Mouse (Mus musculus) stomach, postnatal 0 days (tissue): ENCODE measurements around the gene Tmpo. TPM values are rescaled to one million over a fixed set of nuclear protein-coding genes. Genes with fewer than 3 reads are reported as not detected.

Source experiments
- ATAC-seq: fragments of 200-750 bp; cut with Nextera tagmentation; 2 replicates; pipeline ENCODE4 v1.8.0; 2017; ENCODE audit not compliant: low FRiP score, low TSS enrichment
- DNase-seq: peaks from one replicate; pipeline ENCODE4 v3.0.0-alpha.2; 2016; ENCODE audit warnings: low spot score
- H3K27ac ChIP-seq: fragments of 300-500 bp; sonication (generic); replicated peaks from 2 replicates; pipeline ENCODE4 v1.5.1; 2014; ENCODE audit warnings: mild to moderate bottlenecking, control low read depth
- H3K27me3 ChIP-seq: fragments of 300-500 bp; sonication (generic); 2 replicates; pipeline ENCODE4 v1.6.1; 2014; ENCODE audit warnings: low read length; ENCODE audit not compliant: control insufficient read depth, insufficient read depth
- H3K36me3 ChIP-seq: fragments of 300-500 bp; sonication (generic); 2 replicates; pipeline ENCODE4 v1.6.1; 2014; ENCODE audit warnings: low read length, mixed read lengths; ENCODE audit not compliant: control insufficient read depth, insufficient read depth
- H3K4me1 ChIP-seq: fragments of 300-500 bp; sonication (generic); replicated peaks from 2 replicates; pipeline ENCODE4 v1.6.1; 2014; ENCODE audit warnings: antibody characterized with exemption; ENCODE audit not compliant: control insufficient read depth, insufficient read depth
- H3K4me2 ChIP-seq: fragments of 300-500 bp; sonication (generic); replicated peaks from 2 replicates; pipeline ENCODE4 v1.6.1; 2014; ENCODE audit warnings: low read depth, mild to moderate bottlenecking, control low read depth, moderate library complexity
- H3K4me3 ChIP-seq: fragments of 300-500 bp; sonication (generic); 2 replicates; pipeline ENCODE4 v1.5.1; 2014; ENCODE audit warnings: low read depth, low read length, control low read depth
- H3K9ac ChIP-seq: fragments of 300-500 bp; sonication (generic); 2 replicates; pipeline ENCODE4 v1.6.1; 2014; ENCODE audit warnings: mild to moderate bottlenecking, low read length, control low read depth, mixed read lengths
- H3K9me3 ChIP-seq: fragments of 300-500 bp; sonication (generic); 2 replicates; pipeline ENCODE4 v1.6.1; 2016; ENCODE audit warnings: low read length; ENCODE audit not compliant: control insufficient read depth
- CTCF ChIP-seq: IDR thresholded peaks from 2 replicates; pipeline ENCODE4 v1.5.1; 2016; ENCODE audit warnings: antibody characterized with exemption, low read depth, mild to moderate bottlenecking, moderate library complexity
- EP300 ChIP-seq: optimal IDR thresholded peaks from 2 replicates; pipeline ENCODE3; 2016; ENCODE audit warnings: antibody characterized with exemption
- WGBS: fragments of 180-500 bp; shearing (Covaris S2); extraction: QIAGEN DNeasy Blood & Tissue Kit; methylation state at CpG from one replicate; pipeline ENCODE4 v1.1.7; 2014; 5-methylcytosine and 5-hydroxymethylcytosine counted together
- polyA plus RNA-seq: library from polyadenylated mRNA; unstranded; fragments of >200 nt; fragmentation: Nextera tagmentation; extraction: Ambion mirVana; gene quantifications from 2 replicates; pipeline ENCODE4 v1.2.1, GENCODE M21; 2015

Tmpo gene
- 57.1 and 59.6 TPM in 2 replicates for polyA plus RNA-seq

GRCm38 (mm10) chr10:91180761-91181460 is at the start of gene Tmpo:
Gene Tmpo (minus strand): TSS chr10:91181315.
- Histone ChIP-seq H3K9me3 (no peaks in the 10 kb centered on the region), H3K27me3 (no peaks in the 10 kb centered on the region), H3K9ac (peak within 1 kb of the TSS; percentile 72), H3K36me3 (no peaks in the 10 kb centered on the region), H3K4me3 (peak within 1 kb of the TSS; percentile 54), H3K4me1 (peaks cover 3% of the 10 kb centered on the region; the same call in 1 of the 2 replicates), H3K27ac (peak within 1 kb of the TSS; percentile 99), H3K4me2 (peak within 1 kb of the TSS; percentile 52)
- no peak for TF ChIP-seq CTCF
- TF ChIP-seq EP300 = no peak
- DNase-seq (no peak), ATAC-seq (no peak)
- 6% methylated on average over 18 of the region's 18 CpGs for WGBS

- Histone ChIP-seq H3K9ac (no peak overlapping the region), H3K4me1 (no peaks in the 10 kb centered on the region), H3K27ac (no peak overlapping the region), H3K4me3 (no peak overlapping the region), H3K9me3 (no peaks in the 10 kb centered on the region), H3K4me2 (no peak overlapping the region), H3K36me3 (no peaks in the 10 kb centered on the region), H3K27me3 (no peaks in the 10 kb centered on the region)
- DNase-seq (no peak), ATAC-seq (no peak)
- 41% methylated on average over 4 of the region's 4 CpGs for WGBS
- TF ChIP-seq EP300 (no peak), CTCF (no peak)
Observed at GRCm38 (mm10) chr10:91230400-91230799, 49.3 kb upstream of the Tmpo start.

GRCm38 (mm10) chr10:91229518-91229961 is 48.4 kb upstream of the Tmpo start:
- WGBS = 30% methylated on average over 7 of the region's 7 CpGs
- peak; percentile 23 for DNase-seq

GRCm38 (mm10) chr10:91228924-91229517 is 47.9 kb upstream of the Tmpo start:
- no peak for DNase-seq
- Histone ChIP-seq H3K4me2 (peak overlapping the region; percentile 0; the same call in 1 of the 2 replicates), H3K9ac (no peak overlapping the region), H3K4me3 (0 out of 2 replicates have a peak overlapping the region, but pooled peaks have one; percentile 0), H3K4me1 (no peaks in the 10 kb centered on the region), H3K27me3 (no peaks in the 10 kb centered on the region), H3K36me3 (no peaks in the 10 kb centered on the region), H3K27ac (peak overlapping the region; percentile 42; the same call in 1 of the 2 replicates), H3K9me3 (no peaks in the 10 kb centered on the region)
- TF ChIP-seq EP300 = no peak
- TF ChIP-seq CTCF = no peak
- ATAC-seq = peak; percentile 24; the same call in 1 of the 2 replicates
- 54% methylated on average over 6 of the region's 6 CpGs for WGBS

More at GRCm38 (mm10) chr10:91229518-91229961, 48.4 kb upstream of the Tmpo start:
- Histone ChIP-seq H3K4me2 (peak overlapping the region; percentile 0; the same call in 1 of the 2 replicates), H3K27me3 (no peaks in the 10 kb centered on the region), H3K9me3 (no peaks in the 10 kb centered on the region), H3K36me3 (no peaks in the 10 kb centered on the region), H3K9ac (no peak overlapping the region), H3K4me3 (0 out of 2 replicates have a peak overlapping the region, but pooled peaks have one; percentile 0), H3K4me1 (no peaks in the 10 kb centered on the region), H3K27ac (peak overlapping the region; percentile 42; the same call in 1 of the 2 replicates)
- ATAC-seq = peak; percentile 62; the same call in 1 of the 2 replicates
- TF ChIP-seq CTCF (no peak), EP300 (no peak)

- WGBS = 53% methylated on average over 4 of the region's 4 CpGs
- ATAC-seq = no peak
- Histone ChIP-seq H3K9me3 (no peaks in the 10 kb centered on the region), H3K4me2 (no peak overlapping the region), H3K4me1 (no peaks in the 10 kb centered on the region), H3K9ac (no peak overlapping the region), H3K27ac (no peak overlapping the region), H3K27me3 (no peaks in the 10 kb centered on the region), H3K36me3 (no peaks in the 10 kb centered on the region), H3K4me3 (no peak overlapping the region)
- TF ChIP-seq CTCF (no peak), EP300 (no peak)
- no peak for DNase-seq
Observed at GRCm38 (mm10) chr10:91227034-91227433, 45.9 kb upstream of the Tmpo start.
